Mouse (Mus musculus) forebrain, embryonic 10.5 days (tissue): ENCODE results near the gene 4931422A03Rik. TPM values are rescaled to one million over a fixed set of nuclear protein-coding genes. Genes with fewer than 3 reads are reported as not detected.
"Not testable (repeated sequence)": the region's sequence is repeated elsewhere in the genome, so short reads cannot be mapped to it uniquely, and the experiment has no call there.

ENCODE experiments used
- DNase-seq: peaks from one replicate; pipeline ENCODE4 v3.0.0-alpha.2; 2017; ENCODE audit warnings: low spot score; ENCODE audit errors: extremely low spot score
- H3K27ac ChIP-seq: fragments of 300-500 bp; sonication (generic); 2 replicates; pipeline ENCODE4 v1.5.1; 2016; ENCODE audit warnings: mild to moderate bottlenecking
- H3K27me3 ChIP-seq: fragments of 300-500 bp; sonication (generic); 2 replicates; pipeline ENCODE4 v1.6.1; 2016; ENCODE audit warnings: mild to moderate bottlenecking; ENCODE audit not compliant: poor library complexity, severe bottlenecking
- H3K36me3 ChIP-seq: fragments of 300-500 bp; sonication (generic); replicated peaks from 2 replicates; pipeline ENCODE4 v1.6.1; 2016; ENCODE audit warnings: mild to moderate bottlenecking, moderate library complexity
- H3K4me1 ChIP-seq: fragments of 300-500 bp; sonication (generic); 2 replicates; pipeline ENCODE4 v1.6.1; 2016
- H3K4me3 ChIP-seq: fragments of 300-500 bp; sonication (generic); 2 replicates; pipeline ENCODE4 v1.5.1; 2016; ENCODE audit warnings: mild to moderate bottlenecking, moderate library complexity
- H3K9me3 ChIP-seq: fragments of 300-500 bp; sonication (generic); 2 replicates; pipeline ENCODE4 v1.6.1; 2016; ENCODE audit warnings: mild to moderate bottlenecking, moderate library complexity
- WGBS: fragments of 180-500 bp; shearing (Covaris S2); methylation state at CpG from one replicate; pipeline ENCODE4 v1.1.7; 2016; 5-methylcytosine and 5-hydroxymethylcytosine counted together
- polyA plus RNA-seq: library from polyadenylated mRNA; unstranded; fragments of >200 nt; fragmentation: Nextera tagmentation; extraction: Ambion mirVana; gene quantifications from 2 replicates; pipeline ENCODE4 v1.2.1, GENCODE M21; 2016

Gene 4931422A03Rik
- polyA plus RNA-seq = 1.4 and 1.6 TPM in 2 replicates

- peak within 1 kb of the TSS; percentile 95 for H3K27ac ChIP-seq
- peaks cover 14% of the 10 kb centered on the region for H3K36me3 ChIP-seq
- peak within 1 kb of the TSS; percentile 97 for H3K4me3 ChIP-seq
- H3K4me1 ChIP-seq = peaks cover 29% of the 10 kb centered on the region
- peak; percentile 14 for DNase-seq
- no peaks in the 10 kb centered on the region for H3K9me3 ChIP-seq
- 3% methylated on average over 32 of the region's 32 CpGs for WGBS
- H3K27me3 ChIP-seq = no peaks in the 10 kb centered on the region
Observed at GRCm38 (mm10) chr2:104028139-104028723, at the start of gene 4931422A03Rik. Gene 4931422A03Rik (minus strand): TSS chr2:104028361.

GRCm38 (mm10) chr2:104069704-104070185 lies 41.6 kb upstream of the 4931422A03Rik start, which contains the start of gene Cd59b:
Gene Cd59b (plus strand): TSS chr2:104069849.
- H3K9me3 ChIP-seq = peaks cover 9% of the 10 kb centered on the region; the same call in 1 of the 2 replicates
- peaks cover 7% of the 10 kb centered on the region; the same call in 1 of the 2 replicates for H3K36me3 ChIP-seq
- peak within 1 kb of the TSS; percentile 82 for H3K27ac ChIP-seq
- peak within 1 kb of the TSS; percentile 55 for H3K4me3 ChIP-seq
- peaks cover 9% of the 10 kb centered on the region for H3K4me1 ChIP-seq
- peak; percentile 73 for DNase-seq
- H3K27me3 ChIP-seq = no peaks in the 10 kb centered on the region
- 6% methylated on average over 13 of the region's 13 CpGs for WGBS

GRCm38 (mm10) chr2:104068450-104068849 lies 40.3 kb upstream of the 4931422A03Rik start, which contains the start of gene Gm10799:
Gene Gm10799 (minus strand): TSS chr2:104068550.
- H3K27ac ChIP-seq = 0 out of 2 replicates have a peak within 1 kb of the TSS, but pooled peaks have one; percentile 82
- DNase-seq, H3K36me3 ChIP-seq, H3K9me3 ChIP-seq, H3K4me1 ChIP-seq, H3K4me3 ChIP-seq, H3K27me3 ChIP-seq: not testable (repeated sequence)
- WGBS = 89% methylated on average over 7 of the region's 7 CpGs

GRCm38 (mm10) chr2:104065526-104065925 lies 37.4 kb upstream of the 4931422A03Rik start, which contains the start of gene Gm10912:
Gene Gm10912 (plus strand): TSS chr2:104065826.
- H3K36me3 ChIP-seq = peaks cover 13% of the 10 kb centered on the region
- H3K9me3 ChIP-seq, H3K4me1 ChIP-seq, H3K27ac ChIP-seq, DNase-seq, H3K4me3 ChIP-seq, H3K27me3 ChIP-seq: not testable (repeated sequence)
- 89% methylated on average over 6 of the region's 6 CpGs for WGBS

- no peak overlapping the region for H3K27ac ChIP-seq
- no peak for DNase-seq
- 80% methylated on average over 2 of the region's 2 CpGs for WGBS
Observed at GRCm38 (mm10) chr2:104064152-104064551, 36.0 kb upstream of the 4931422A03Rik start.

GRCm38 (mm10) chr2:104062665-104063064 lies 34.5 kb upstream of the 4931422A03Rik start:
- Histone ChIP-seq H3K9me3 (no peaks in the 10 kb centered on the region), H3K27me3 (no peaks in the 10 kb centered on the region), H3K36me3 (peaks cover 30% of the 10 kb centered on the region), H3K27ac (no peak overlapping the region), H3K4me3 (no peak overlapping the region), H3K4me1 (no peaks in the 10 kb centered on the region)
- DNase-seq = no peak

More at GRCm38 (mm10) chr2:104064152-104064551, 36.0 kb upstream of the 4931422A03Rik start:
- H3K36me3 ChIP-seq = peaks cover 24% of the 10 kb centered on the region
- no peaks in the 10 kb centered on the region for H3K4me1 ChIP-seq
- H3K9me3 ChIP-seq = no peaks in the 10 kb centered on the region
- no peak overlapping the region for H3K4me3 ChIP-seq
- H3K27me3 ChIP-seq = no peaks in the 10 kb centered on the region

GRCm38 (mm10) chr2:104060996-104061395 lies 32.8 kb upstream of the 4931422A03Rik start:
- WGBS = 98% methylated on average over 6 of the region's 6 CpGs
- H3K36me3 ChIP-seq = peaks cover 31% of the 10 kb centered on the region
- H3K27ac ChIP-seq = no peak overlapping the region
- H3K4me1 ChIP-seq = no peaks in the 10 kb centered on the region
- H3K4me3 ChIP-seq = no peak overlapping the region
- no peaks in the 10 kb centered on the region for H3K27me3 ChIP-seq
- DNase-seq = no peak
- H3K9me3 ChIP-seq = no peaks in the 10 kb centered on the region

- Histone ChIP-seq H3K9me3 (no peaks in the 10 kb centered on the region), H3K4me1 (no peaks in the 10 kb centered on the region), H3K27me3 (no peaks in the 10 kb centered on the region), H3K27ac (no peak overlapping the region), H3K36me3 (peaks cover 42% of the 10 kb centered on the region), H3K4me3 (no peak overlapping the region)
- no peak for DNase-seq
- 79% methylated on average over 10 of the region's 10 CpGs for WGBS
Observed at GRCm38 (mm10) chr2:104059786-104060185, 31.6 kb upstream of the 4931422A03Rik start.

GRCm38 (mm10) chr2:104058954-104059353 lies 30.8 kb upstream of the 4931422A03Rik start:
- WGBS = 93% methylated on average over 4 of the region's 4 CpGs

GRCm38 (mm10) chr2:104058381-104058780 lies 30.2 kb upstream of the 4931422A03Rik start:
- H3K9me3 ChIP-seq = no peaks in the 10 kb centered on the region
- no peak overlapping the region for H3K4me3 ChIP-seq
- 95% methylated on average over 1 of the region's 1 CpGs for WGBS
- no peaks in the 10 kb centered on the region for H3K4me1 ChIP-seq
- H3K27ac ChIP-seq = no peak overlapping the region
- H3K36me3 ChIP-seq = peaks cover 56% of the 10 kb centered on the region
- no peaks in the 10 kb centered on the region for H3K27me3 ChIP-seq
- no peak for DNase-seq

More at GRCm38 (mm10) chr2:104058954-104059353, 30.8 kb upstream of the 4931422A03Rik start:
- Histone ChIP-seq H3K27ac (no peak overlapping the region), H3K4me1 (no peaks in the 10 kb centered on the region), H3K27me3 (no peaks in the 10 kb centered on the region), H3K4me3 (no peak overlapping the region), H3K9me3 (no peaks in the 10 kb centered on the region), H3K36me3 (peaks cover 50% of the 10 kb centered on the region)
- no peak for DNase-seq

- DNase-seq = no peak
- WGBS = 77% methylated on average over 1 of the region's 1 CpGs
- H3K27ac ChIP-seq = no peak overlapping the region
- H3K4me3 ChIP-seq = no peak overlapping the region
- peaks cover 5% of the 10 kb centered on the region for H3K4me1 ChIP-seq
- H3K9me3 ChIP-seq = no peaks in the 10 kb centered on the region
- H3K27me3 ChIP-seq = no peaks in the 10 kb centered on the region
- peaks cover 38% of the 10 kb centered on the region for H3K36me3 ChIP-seq
Observed at GRCm38 (mm10) chr2:104044479-104045080, 16.4 kb upstream of the 4931422A03Rik start.

- no peaks in the 10 kb centered on the region for H3K9me3 ChIP-seq
- H3K27me3 ChIP-seq = no peaks in the 10 kb centered on the region
- 50% methylated on average over 5 of the region's 5 CpGs for WGBS
- H3K27ac ChIP-seq = no peak overlapping the region
- DNase-seq = no peak
- H3K4me1 ChIP-seq = peaks cover 5% of the 10 kb centered on the region
- no peak overlapping the region for H3K4me3 ChIP-seq
- peaks cover 45% of the 10 kb centered on the region for H3K36me3 ChIP-seq
Observed at GRCm38 (mm10) chr2:104043624-104044478, 15.7 kb upstream of the 4931422A03Rik start.
